Mouse (Mus musculus) erythroblast, embryonic 14.5 days (primary cell): ENCODE data around the gene Mark4. TPM values are rescaled to one million over a fixed set of nuclear protein-coding genes. Genes with fewer than 3 reads are reported as not detected.

Source experiments
- H3K27me3 ChIP-seq: 2 replicates; pipeline ENCODE4 v1.6.1; 2012; ENCODE audit warnings: inconsistent platforms; ENCODE audit not compliant: control insufficient read depth
- H3K36me3 ChIP-seq: 2 replicates; pipeline ENCODE4 v1.6.1; 2012; ENCODE audit warnings: mild to moderate bottlenecking, inconsistent platforms; ENCODE audit not compliant: control insufficient read depth
- H3K4me1 ChIP-seq: 2 replicates; pipeline ENCODE4 v1.6.1; 2012; ENCODE audit warnings: inconsistent platforms; ENCODE audit not compliant: control insufficient read depth
- H3K4me3 ChIP-seq: replicated peaks from 2 replicates; pipeline ENCODE3; 2012; ENCODE audit warnings: moderate library complexity, mild to moderate bottlenecking, inconsistent platforms
- H3K9me3 ChIP-seq: 2 replicates; pipeline ENCODE4 v1.6.1; 2012; ENCODE audit warnings: low read length, inconsistent platforms, mixed read lengths; ENCODE audit not compliant: control insufficient read depth
- GATA1 ChIP-seq: IDR thresholded peaks from 2 replicates; pipeline ENCODE4 v1.6.1; 2012; ENCODE audit warnings: low read length, inconsistent platforms, mixed read lengths
- TAL1 ChIP-seq: IDR thresholded peaks from 3 replicates; pipeline ENCODE4 v1.6.1; 2012; ENCODE audit warnings: low read length, inconsistent platforms, mixed read lengths
- polyA plus RNA-seq: library from polyadenylated mRNA; stranded (reverse); fragments of >175 nt; gene quantifications from 2 replicates; pipeline ENCODE4 v1.2.3, GENCODE M21; 2012

The Mark4 gene
- polyA plus RNA-seq, 1 experiment, result 0.45 TPM

DNA sequence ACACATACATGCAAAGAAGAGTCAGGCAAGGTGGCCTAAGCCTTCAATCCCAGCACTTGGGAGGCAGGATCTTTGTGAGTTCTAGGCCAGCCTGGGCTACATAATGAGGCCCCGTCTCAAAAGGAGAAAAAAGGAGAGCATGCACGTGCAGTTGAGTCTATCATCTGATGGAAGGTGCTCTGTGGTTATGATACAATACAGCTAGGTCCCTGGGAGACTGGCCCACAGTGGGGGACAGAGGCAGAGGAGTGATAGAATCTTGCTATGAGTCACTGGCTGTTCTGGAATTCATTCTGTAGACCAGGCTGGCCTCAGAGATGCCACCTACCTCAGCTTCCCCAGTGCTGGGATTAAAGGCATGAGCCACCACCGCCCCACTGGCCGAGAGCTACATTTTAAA is 3.8 kb upstream of the Mark4 start:
- Histone ChIP-seq H3K4me1 (peaks cover 22% of the 10 kb centered on the region), H3K36me3 (no peaks in the 10 kb centered on the region), H3K9me3 (no peaks in the 10 kb centered on the region), H3K4me3 (no peak overlapping the region), H3K27me3 (peaks cover 31% of the 10 kb centered on the region)
- TF ChIP-seq TAL1 (no peak), GATA1 (no peak)

DNA sequence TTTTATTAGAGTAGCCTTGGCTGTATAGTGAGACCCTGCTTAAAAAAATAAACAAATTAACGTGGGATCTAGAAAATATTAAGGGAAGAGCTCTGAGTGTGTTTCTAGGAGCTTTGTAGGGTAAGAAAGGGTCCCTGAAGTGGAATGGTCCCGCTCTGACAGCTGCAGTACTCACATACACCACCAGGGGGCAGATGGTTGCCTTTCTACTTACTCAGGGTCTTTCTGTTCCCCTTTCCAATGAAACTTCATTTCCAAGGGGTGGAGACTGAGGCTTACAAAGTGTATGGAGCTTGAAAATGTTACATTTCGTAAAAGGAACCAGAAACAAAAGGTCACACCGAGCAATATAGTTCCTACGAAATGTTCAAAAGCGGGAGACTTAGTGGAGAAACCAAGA is 2.9 kb upstream of the Mark4 start:
- Histone ChIP-seq H3K36me3 (no peaks in the 10 kb centered on the region), H3K9me3 (no peaks in the 10 kb centered on the region), H3K4me1 (peaks cover 27% of the 10 kb centered on the region), H3K27me3 (peaks cover 30% of the 10 kb centered on the region), H3K4me3 (no peak overlapping the region)
- TF ChIP-seq TAL1 (no peak), GATA1 (no peak)

DNA sequence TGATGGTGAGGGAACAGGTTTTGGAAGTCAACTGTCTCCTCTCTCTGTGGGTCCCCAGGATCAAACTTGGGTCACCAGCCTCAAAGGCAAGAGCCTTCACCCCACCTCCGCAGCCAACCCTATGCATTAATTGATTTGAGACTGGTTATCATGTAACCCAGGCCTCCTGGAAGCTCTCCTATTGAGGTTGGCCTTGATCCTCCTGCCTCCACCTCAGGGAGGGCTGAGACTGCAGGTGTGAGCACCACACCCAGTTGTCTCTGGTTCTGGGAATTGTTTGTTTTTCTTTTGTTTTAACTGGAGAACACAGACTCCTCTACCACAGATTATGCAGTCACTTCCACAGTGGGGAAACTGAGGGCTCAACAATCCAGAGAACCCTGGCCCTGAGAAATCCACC is 1.9 kb upstream of the Mark4 start:
- Histone ChIP-seq H3K36me3 (no peaks in the 10 kb centered on the region), H3K4me1 (peaks cover 30% of the 10 kb centered on the region), H3K4me3 (no peak overlapping the region), H3K9me3 (no peaks in the 10 kb centered on the region), H3K27me3 (peaks cover 28% of the 10 kb centered on the region)
- TF ChIP-seq GATA1 (no peak), TAL1 (no peak)

DNA sequence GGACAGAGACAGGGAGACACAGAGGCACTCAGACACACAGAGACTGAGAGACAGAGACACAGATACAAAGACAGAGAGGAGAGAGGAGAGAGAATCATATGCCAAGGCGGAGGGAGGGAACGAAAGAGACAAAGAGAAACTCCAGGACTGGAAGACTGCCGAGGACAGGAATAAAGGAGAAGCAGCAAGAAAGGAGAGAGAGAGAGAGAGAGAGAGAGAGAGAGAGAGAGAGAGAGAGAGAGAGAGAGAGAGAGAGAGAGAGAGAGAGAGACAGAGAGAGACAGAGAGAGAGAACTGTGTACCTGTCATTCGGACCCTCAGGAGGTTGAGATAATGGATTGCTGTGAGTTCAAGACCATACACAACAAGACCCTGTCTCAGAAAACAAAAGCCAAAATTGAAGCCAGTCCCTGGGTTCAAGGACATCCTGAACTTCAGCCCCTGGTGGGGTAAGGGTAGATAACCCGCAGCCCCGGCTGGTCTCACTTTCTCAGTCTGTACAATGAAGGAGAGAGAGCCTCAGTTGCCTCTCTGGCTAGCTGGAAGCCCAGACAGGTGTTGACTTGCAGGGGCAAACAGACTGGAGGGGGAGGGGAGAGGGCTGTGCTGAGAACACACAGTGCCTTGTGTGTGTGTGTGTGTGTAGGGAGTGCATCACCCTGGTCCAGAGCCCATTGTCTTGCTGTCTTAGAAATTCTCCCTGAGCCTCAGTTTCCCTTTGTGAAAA is 686 bp upstream of the Mark4 start:
- peaks cover 16% of the 10 kb centered on the region for H3K27me3 ChIP-seq
- peak overlapping the region; percentile 71 for H3K4me3 ChIP-seq
- TF ChIP-seq GATA1, result no peak
- no peak for TF ChIP-seq TAL1
- no peaks in the 10 kb centered on the region for H3K9me3 ChIP-seq
- H3K36me3 ChIP-seq, result no peaks in the 10 kb centered on the region
- H3K4me1 ChIP-seq, result peaks cover 32% of the 10 kb centered on the region

DNA sequence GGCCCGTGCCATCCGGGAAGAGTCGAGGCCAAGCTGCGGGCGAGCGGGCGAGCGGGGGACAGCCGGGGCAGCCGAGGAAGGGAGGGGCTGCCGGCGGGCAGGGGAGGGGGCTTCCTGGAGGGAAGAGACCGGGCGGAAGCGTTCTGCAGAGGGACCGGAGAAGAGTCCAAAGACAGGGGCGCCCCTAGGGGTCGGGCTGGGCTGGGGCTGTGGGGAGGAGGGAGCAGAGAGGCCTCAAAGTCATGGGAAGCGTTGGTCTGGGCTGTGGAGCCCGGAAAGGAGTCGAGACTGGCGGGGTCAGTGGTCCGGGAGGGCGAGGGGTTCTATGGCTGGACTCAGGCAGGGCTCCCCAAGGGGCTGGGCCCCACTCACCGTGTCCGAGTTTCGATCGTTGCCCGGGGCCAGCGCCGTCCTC is 542 bp downstream of the Mark4 start:
- Histone ChIP-seq H3K27me3 (peaks cover 9% of the 10 kb centered on the region), H3K4me1 (peaks cover 32% of the 10 kb centered on the region), H3K9me3 (no peaks in the 10 kb centered on the region), H3K36me3 (no peaks in the 10 kb centered on the region), H3K4me3 (peak overlapping the region; percentile 71)
- TF ChIP-seq TAL1 (no peak), GATA1 (no peak)

DNA sequence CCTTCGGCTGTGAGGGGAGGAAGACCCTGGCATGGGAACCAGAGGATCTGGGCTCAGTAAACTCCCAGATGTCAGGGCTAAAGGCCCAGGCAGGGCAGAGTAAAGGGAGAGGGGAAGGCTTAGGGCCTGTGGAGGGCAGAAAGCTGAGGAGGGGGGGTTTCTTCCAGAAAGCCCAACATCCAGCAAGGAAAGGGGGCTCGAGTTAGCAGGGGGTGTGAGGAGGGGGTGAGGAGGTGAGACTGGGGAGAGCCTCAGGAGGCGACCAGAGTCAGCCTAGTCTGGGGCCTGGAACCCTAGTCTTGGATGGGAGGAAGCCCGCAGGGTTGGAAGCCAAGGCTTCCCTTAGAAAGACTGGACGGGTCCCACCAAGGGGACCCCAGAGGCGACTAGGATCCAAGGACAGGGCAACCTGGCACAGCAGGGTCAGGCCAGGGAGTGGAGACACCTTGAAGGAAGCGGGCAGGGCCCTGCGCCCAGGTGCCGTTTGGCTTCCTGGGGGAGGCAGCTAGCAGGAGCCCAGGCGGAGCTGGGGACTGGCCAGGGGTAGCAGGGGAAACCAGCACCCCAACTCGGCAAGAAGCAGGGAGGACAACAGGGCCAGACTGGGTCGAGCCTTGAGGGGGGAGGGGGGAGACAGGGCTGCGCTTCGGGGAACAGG is 1.1 kb downstream of the Mark4 start:
- Histone ChIP-seq H3K4me3 (peak overlapping the region; percentile 71), H3K36me3 (no peaks in the 10 kb centered on the region), H3K4me1 (peaks cover 32% of the 10 kb centered on the region), H3K27me3 (peaks cover 4% of the 10 kb centered on the region), H3K9me3 (no peaks in the 10 kb centered on the region)
- no peak for TF ChIP-seq TAL1
- no peak for TF ChIP-seq GATA1

DNA sequence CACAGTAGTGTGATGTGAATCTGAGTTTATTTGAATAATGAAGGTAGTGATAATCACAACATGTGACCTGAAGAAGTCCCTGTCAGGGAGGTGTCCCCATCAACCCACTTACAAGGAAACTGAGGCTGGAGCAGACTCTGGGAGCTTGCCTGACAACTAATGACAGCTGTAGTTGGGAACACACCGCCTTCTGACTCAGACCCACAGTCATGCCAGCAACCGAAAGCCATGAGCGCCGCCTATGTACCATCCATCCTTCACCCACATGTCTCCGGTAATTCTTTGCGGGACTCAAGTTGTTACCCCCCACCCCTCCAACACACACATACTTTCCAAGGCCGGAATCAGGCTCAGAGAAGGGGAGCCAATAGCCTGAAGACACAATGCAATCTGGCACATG is 2.0 kb downstream of the Mark4 start:
- no peaks in the 10 kb centered on the region for H3K9me3 ChIP-seq
- peaks cover 30% of the 10 kb centered on the region for H3K4me1 ChIP-seq
- no peaks in the 10 kb centered on the region; the same call in 1 of the 2 replicates for H3K36me3 ChIP-seq
- no peaks in the 10 kb centered on the region for H3K27me3 ChIP-seq
- H3K4me3 ChIP-seq, result no peak overlapping the region
- TF ChIP-seq TAL1, result no peak
- no peak for TF ChIP-seq GATA1

DNA sequence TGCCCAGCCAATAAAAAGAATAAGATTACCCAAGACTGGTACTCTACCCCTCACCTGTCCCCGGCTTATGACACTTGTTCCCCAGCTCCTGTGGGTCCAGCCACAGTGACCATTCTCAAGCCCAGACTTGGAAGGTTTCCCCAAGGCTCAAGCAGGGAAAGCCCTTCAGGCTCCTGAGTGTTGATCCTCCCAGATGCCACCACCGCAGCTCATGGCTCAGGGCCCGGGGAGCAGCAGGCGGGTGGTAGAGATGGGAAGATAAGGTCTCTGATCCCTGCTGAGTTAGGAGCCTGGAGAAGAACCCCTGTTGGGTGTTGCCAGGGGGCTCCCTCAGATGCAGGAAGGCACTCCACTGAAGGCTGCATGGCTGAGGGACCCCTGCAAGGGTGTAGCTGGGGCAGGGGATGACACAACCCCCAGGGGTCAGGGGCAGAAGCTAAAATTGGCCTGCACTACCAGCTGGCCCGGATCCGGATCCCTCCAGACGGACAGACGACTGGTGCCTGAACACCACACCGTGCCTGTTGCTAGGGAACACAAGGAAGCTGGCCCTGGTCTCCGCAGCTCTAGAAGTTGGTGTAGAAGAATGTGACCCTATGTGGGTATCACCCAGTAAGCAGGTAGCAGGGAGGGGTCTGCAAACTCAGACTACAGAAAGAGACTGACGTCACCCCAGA is 2.7 kb downstream of the Mark4 start:
- Histone ChIP-seq H3K27me3 (no peaks in the 10 kb centered on the region), H3K9me3 (no peaks in the 10 kb centered on the region), H3K4me3 (no peak overlapping the region), H3K36me3 (peaks cover 6% of the 10 kb centered on the region), H3K4me1 (peaks cover 30% of the 10 kb centered on the region)
- no peak for TF ChIP-seq TAL1

DNA sequence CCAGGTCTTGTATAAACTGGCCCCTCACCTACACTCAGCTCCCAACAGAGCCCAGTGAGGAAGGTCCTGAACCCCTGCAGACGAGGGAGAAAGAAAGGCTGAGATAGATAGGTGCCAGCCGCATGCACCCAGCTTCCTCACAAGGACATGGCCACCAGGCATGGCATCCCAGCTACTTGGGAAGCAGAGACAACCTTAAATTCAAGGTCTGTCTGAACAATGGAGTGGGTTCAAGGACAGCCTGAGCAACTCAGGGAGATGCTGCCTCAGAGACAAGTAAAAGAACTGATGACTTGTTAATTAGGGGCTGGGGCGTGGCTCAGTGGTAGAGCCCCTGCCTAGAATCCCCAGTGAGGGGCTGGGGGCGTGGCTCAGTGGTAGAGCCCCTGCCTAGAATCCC is 3.4 kb downstream of the Mark4 start:
- no peaks in the 10 kb centered on the region for H3K27me3 ChIP-seq
- H3K9me3 ChIP-seq, result no peaks in the 10 kb centered on the region
- no peak overlapping the region for H3K4me3 ChIP-seq
- H3K36me3 ChIP-seq, result peaks cover 6% of the 10 kb centered on the region
- TF ChIP-seq GATA1, result no peak
- no peak for TF ChIP-seq TAL1
- H3K4me1 ChIP-seq, result peaks cover 30% of the 10 kb centered on the region
